Mouse (Mus musculus) limb, embryonic 10.5 days (tissue): ENCODE data around the gene Pex1. TPM values are rescaled to one million over a fixed set of nuclear protein-coding genes. Genes with fewer than 3 reads are reported as not detected.
A peak's percentile ranks its signal among the peaks of the same experiment; 100 is the strongest.

Experiments used
- DNase-seq: peaks from one replicate; pipeline ENCODE4 v3.0.0-alpha.2; 2017; ENCODE audit warnings: low spot score
- H3K27ac ChIP-seq: fragments of 300-500 bp; sonication (generic); 2 replicates; pipeline ENCODE4 v1.5.1; 2016; ENCODE audit warnings: mild to moderate bottlenecking
- H3K27me3 ChIP-seq: fragments of 300-500 bp; sonication (generic); 2 replicates; pipeline ENCODE4 v1.6.1; 2016; ENCODE audit warnings: low read depth, mild to moderate bottlenecking; ENCODE audit not compliant: poor library complexity, severe bottlenecking
- H3K36me3 ChIP-seq: fragments of 300-500 bp; sonication (generic); 2 replicates; pipeline ENCODE4 v1.6.1; 2016; ENCODE audit warnings: mild to moderate bottlenecking, moderate library complexity
- H3K4me1 ChIP-seq: fragments of 300-500 bp; sonication (generic); 2 replicates; pipeline ENCODE4 v1.6.1; 2016
- H3K4me3 ChIP-seq: fragments of 300-500 bp; sonication (generic); 2 replicates; pipeline ENCODE4 v1.5.1; 2016; ENCODE audit warnings: mild to moderate bottlenecking, moderate library complexity
- H3K9me3 ChIP-seq: fragments of 300-500 bp; sonication (generic); replicated peaks from 2 replicates; pipeline ENCODE4 v1.6.1; 2016; ENCODE audit warnings: mild to moderate bottlenecking
- WGBS: fragments of 180-500 bp; shearing (Covaris S2); methylation state at CpG from one replicate; pipeline ENCODE4 v1.1.7; 2016; 5-methylcytosine and 5-hydroxymethylcytosine counted together
- polyA plus RNA-seq: library from polyadenylated mRNA; unstranded; fragments of >200 nt; fragmentation: Nextera tagmentation; extraction: Ambion mirVana; gene quantifications from 2 replicates; pipeline ENCODE4 v1.2.1, GENCODE M21; 2016

The Pex1 gene
- 14.6 and 17.2 TPM in 2 replicates for polyA plus RNA-seq

DNA sequence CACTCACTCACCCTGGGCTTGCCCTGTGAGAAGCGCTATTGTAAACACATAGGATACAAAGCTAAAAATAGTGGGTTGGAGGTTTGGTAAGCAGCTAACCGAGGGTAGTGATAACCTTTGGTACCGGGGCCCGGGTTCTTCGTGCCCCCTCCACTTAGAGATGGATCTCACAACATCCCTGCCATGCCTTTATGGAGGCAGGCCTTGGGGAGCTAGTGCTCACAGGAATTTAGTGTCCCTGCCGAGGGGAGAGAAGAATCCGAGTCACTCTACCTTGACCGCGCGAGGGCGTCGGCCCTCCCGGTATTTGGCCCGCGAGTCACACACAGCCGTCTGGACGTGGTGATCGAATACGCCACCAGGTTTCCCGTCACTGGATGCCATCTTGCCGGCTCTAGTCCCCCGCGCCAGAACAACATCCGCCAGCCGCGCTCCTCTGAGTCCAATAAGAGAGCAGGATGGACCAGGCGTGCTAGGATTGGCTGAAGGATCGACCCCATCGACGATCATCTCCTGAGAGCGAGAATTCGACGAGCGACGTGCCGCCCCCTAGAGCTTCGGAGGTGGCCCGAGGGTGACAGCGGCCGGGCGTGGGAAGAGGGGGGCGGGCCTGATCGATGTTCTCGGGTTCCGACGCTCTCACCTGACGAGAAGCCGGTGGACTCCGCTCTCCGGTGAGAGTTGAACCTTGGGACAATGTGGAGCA is at the start of gene Pex1:
TSS of gene Pex1 (plus strand) at position 374 of the 706 bp plus-strand sequence.
- H3K9me3 ChIP-seq: no peaks in the 10 kb centered on the region
- peak within 1 kb of the TSS; percentile 84 for H3K4me3 ChIP-seq
- peaks cover 15% of the 10 kb centered on the region for H3K4me1 ChIP-seq
- peak within 1 kb of the TSS; percentile 87 for H3K27ac ChIP-seq
- peaks cover 20% of the 10 kb centered on the region for H3K36me3 ChIP-seq
- under 1% methylated on average over 50 of the region's 50 CpGs for WGBS
- DNase-seq: peak; percentile 95
- H3K27me3 ChIP-seq: no peaks in the 10 kb centered on the region

DNA sequence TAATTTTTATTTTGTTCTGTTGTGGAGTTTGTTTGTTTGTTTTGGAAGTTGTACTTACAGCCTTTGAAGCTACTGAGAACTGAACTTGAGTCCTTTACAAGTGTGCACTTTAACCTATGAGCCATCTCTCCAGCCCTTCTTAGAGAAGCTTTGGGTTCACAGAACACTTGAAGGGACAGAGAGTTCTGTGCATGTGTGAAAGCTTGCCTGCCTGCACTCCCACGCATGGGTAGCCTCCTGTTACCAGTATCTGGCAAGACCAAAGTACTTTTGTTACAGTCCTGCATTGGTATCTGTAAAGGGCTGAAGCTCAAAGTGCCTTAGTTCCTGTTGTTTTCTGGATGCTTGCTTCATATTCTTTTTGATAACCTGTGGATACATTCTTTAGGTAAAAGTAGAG is 49.6 kb upstream of the Pex1 start:
- no peak for DNase-seq
- Histone ChIP-seq H3K36me3 (peaks cover 28% of the 10 kb centered on the region), H3K27me3 (no peaks in the 10 kb centered on the region), H3K4me3 (no peak overlapping the region), H3K9me3 (no peaks in the 10 kb centered on the region), H3K4me1 (peaks cover 16% of the 10 kb centered on the region), H3K27ac (no peak overlapping the region)
- 91% methylated on average over 1 of the region's 1 CpGs for WGBS

DNA sequence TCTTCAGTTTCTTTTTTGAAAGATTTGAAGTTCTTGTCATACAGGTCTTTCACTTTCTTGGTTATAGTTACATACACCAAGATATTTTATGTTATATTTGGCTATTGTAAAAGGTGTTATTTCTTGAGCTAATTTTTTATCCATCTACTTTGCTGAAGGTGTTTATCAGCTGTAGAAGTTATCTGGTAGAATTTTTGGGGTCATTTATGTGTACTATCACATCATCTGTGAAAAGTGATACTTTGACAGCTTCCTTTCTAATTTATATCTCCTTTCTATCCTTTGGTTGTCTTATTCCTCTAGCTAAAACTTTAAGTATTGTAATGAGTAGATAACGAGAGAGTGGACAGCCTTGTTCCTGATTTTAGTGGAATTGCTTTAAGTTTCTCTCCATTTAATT is 44.4 kb upstream of the Pex1 start:
- Histone ChIP-seq H3K9me3 (no peaks in the 10 kb centered on the region), H3K27ac (no peak overlapping the region), H3K4me1 (no peaks in the 10 kb centered on the region), H3K36me3 (peaks cover 41% of the 10 kb centered on the region), H3K27me3 (no peaks in the 10 kb centered on the region), H3K4me3 (no peak overlapping the region)
- no peak for DNase-seq
- WGBS: 94% methylated on average over 1 of the region's 1 CpGs

DNA sequence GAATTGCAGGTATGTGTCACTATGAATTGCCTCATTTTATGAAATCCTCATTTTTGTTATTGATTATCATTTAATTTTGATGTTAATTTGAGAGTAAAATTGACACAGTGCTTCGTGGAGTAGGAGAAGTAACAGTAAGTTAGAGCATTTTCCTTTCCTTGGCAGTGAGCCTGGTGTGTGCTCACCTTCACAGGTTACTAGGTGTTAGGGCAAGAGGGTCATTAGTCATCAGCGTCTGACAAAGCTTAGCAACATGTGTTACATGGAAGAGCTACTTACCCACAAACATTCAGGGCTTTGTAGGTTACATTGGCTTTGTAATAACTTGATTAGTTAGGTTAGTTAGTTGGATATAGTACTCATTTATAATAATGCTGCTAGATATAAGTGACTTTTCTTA is 41.7 kb upstream of the Pex1 start:
- H3K27me3 ChIP-seq: no peaks in the 10 kb centered on the region
- 91% methylated on average over 2 of the region's 2 CpGs for WGBS
- no peak overlapping the region for H3K27ac ChIP-seq
- H3K4me1 ChIP-seq: no peaks in the 10 kb centered on the region
- H3K9me3 ChIP-seq: no peaks in the 10 kb centered on the region
- H3K36me3 ChIP-seq: peaks cover 49% of the 10 kb centered on the region
- no peak overlapping the region for H3K4me3 ChIP-seq
- DNase-seq: no peak

DNA sequence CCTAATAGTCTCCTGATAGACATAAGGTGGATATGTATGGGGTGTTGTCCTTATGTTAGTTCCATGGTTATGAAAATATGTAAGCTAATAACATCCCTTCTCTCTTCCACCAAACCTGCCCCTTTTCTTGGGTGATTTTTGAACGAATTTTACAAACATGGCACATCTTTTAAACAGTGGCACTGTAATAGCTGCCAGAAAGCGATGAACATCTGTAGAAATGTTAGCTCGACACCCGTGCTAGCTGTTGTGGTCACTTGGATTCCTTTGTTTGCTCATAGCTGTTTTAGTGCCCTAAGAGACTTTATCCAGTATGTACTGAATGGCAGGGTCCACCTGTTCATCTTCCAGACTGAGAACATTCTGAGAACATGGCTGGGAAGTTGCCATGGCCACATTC is 24.6 kb upstream of the Pex1 start, which contains the start of gene 1700109H08Rik:
TSS of gene 1700109H08Rik (plus strand) at position 301 of the 400 bp plus-strand sequence.
- H3K9me3 ChIP-seq: no peaks in the 10 kb centered on the region
- peaks cover 100% of the 10 kb centered on the region for H3K36me3 ChIP-seq
- no peak for DNase-seq
- no peak within 1 kb of the TSS for H3K4me3 ChIP-seq
- WGBS: 94% methylated on average over 4 of the region's 4 CpGs
- no peak within 1 kb of the TSS for H3K27ac ChIP-seq
- H3K27me3 ChIP-seq: no peaks in the 10 kb centered on the region
- no peaks in the 10 kb centered on the region for H3K4me1 ChIP-seq

DNA sequence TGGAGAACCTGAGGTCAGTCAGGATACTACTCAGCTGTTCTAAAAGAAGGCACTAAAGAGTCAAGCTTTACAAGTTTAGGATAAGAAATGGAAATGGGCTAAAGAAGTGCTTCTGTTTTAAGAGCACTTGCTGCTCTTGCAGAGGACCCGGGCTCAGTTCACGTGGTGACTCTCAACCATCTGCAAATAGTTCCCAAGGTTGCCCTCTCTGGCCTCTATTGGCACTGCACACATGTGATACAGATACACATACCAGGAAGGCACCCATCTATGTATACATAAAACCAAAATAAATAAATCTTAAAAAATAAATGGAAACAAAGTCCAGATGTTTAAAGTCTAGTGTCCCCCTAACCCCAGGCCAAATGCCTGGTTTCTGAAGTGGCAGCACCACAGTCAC is 21.0 kb upstream of the Pex1 start:
- Histone ChIP-seq H3K27me3 (no peaks in the 10 kb centered on the region), H3K4me1 (no peaks in the 10 kb centered on the region), H3K27ac (no peak overlapping the region), H3K9me3 (no peaks in the 10 kb centered on the region), H3K4me3 (no peak overlapping the region), H3K36me3 (peaks cover 100% of the 10 kb centered on the region)
- no peak for DNase-seq
- WGBS: 91% methylated on average over 2 of the region's 2 CpGs

DNA sequence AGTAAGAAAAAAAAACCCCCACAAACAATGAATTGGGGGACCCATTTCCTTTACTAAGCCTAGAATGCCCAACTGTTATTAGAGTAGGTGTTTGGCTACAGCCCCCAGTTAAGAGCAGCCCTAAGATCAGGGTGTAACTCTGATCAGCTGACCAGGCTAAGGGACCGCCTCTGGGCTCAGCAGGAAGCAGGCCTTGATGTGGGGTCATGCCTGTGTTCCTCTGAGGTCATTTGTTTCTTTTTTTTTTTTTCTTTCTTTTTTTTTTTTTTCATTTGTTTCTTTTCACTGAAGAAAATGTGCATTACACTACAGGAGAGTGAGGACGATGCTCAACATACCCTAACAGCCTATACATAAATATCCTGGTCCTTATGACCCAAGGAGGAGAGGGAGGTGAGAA is 17.9 kb upstream of the Pex1 start:
- WGBS: 93% methylated on average over 2 of the region's 2 CpGs
- peaks cover 100% of the 10 kb centered on the region for H3K36me3 ChIP-seq

DNA sequence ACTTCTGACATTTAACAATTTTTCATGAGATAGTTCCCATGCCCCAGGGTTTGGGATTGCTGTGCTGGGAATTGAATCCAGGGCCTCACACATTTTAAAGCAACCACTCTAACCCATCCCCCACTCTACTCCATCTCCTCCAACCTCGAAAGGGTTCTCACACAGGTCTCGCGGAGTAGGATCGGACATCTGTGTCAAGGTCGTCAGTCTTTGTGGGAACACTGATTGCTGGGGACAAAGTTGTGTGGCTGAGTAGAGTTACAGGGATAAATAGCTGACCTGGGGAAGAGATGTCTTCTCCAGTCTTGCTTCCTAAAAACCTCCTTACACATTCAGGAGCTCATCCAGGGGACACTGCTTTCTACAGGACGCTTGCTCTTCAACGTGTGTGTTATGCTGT is 16.8 kb upstream of the Pex1 start:
- Histone ChIP-seq H3K4me1 (no peaks in the 10 kb centered on the region), H3K27ac (no peak overlapping the region), H3K4me3 (no peak overlapping the region), H3K9me3 (no peaks in the 10 kb centered on the region), H3K36me3 (peaks cover 100% of the 10 kb centered on the region), H3K27me3 (no peaks in the 10 kb centered on the region)
- 94% methylated on average over 7 of the region's 7 CpGs for WGBS
- no peak for DNase-seq

More for the DNA sequence above, 17.9 kb upstream of the Pex1 start:
- H3K4me3 ChIP-seq: no peak overlapping the region
- no peaks in the 10 kb centered on the region for H3K4me1 ChIP-seq
- H3K9me3 ChIP-seq: no peaks in the 10 kb centered on the region
- H3K27ac ChIP-seq: no peak overlapping the region
- DNase-seq: no peak
- H3K27me3 ChIP-seq: no peaks in the 10 kb centered on the region

DNA sequence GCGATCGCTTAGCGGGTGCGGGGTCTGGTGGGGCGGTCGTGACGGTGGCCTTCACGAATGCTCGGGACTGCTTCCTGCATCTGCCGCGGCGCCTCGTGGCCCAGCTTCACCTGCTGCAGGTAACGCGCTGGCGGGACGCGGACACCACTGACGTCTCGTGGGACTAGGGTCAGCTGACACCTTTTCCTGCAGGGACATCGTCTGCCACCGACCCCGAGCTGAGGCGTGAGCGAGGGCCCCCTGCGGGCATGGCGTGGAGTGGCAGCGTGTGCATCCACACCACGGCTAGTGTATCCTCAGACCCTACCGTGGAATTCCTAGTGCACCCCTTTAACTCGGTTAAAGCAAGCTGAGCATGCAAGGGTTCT is 517 bp downstream of the Pex1 start, which contains the start of gene Rbm48:
TSS of gene Rbm48 (minus strand) at position 187 of the 368 bp plus-strand sequence.
- DNase-seq: peak; percentile 85
- Histone ChIP-seq H3K9me3 (no peaks in the 10 kb centered on the region), H3K4me1 (peaks cover 15% of the 10 kb centered on the region), H3K27ac (peak within 1 kb of the TSS; percentile 87), H3K36me3 (peaks cover 15% of the 10 kb centered on the region), H3K27me3 (no peaks in the 10 kb centered on the region), H3K4me3 (peak within 1 kb of the TSS; percentile 84)
- WGBS: under 1% methylated on average over 31 of the region's 31 CpGs

DNA sequence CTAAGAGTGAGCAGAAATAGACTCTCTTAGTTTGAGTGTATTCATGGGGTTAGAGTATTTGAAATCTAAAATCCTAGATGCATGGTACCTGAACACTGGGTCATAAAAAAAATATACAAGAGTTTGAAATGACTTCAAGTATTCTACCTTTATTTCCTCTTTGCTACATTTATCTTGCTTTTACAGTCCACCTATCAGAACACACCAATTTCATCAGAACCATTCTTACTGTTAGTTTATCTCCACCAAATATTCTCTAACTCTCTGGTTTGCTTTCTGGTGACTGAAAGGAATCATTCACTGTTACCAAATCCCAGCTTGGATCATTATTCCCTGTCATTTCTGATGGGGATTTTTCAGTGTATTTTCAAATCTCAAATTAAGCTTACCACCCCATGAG is 1.3 kb downstream of the Pex1 start:
- Histone ChIP-seq H3K27ac (no peak overlapping the region), H3K36me3 (peaks cover 7% of the 10 kb centered on the region)

DNA sequence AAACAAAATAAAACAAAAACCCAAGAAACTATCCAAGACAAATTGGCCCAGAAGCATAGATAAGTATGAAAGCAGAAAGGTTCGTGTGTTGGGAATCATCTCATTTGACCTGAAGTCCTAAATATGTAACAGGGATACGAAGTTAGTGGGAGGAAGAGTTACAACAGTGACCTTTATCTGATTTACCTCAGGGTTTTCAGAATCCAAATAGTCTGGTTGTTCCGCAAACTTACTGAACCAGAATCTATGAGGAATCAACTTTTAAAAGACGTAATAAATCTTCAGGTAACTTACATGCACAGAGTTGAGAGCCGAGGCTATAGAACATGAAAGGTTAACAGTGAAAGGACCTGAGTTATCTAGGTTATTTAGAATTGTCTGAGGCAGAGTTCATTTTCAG is 2.9 kb downstream of the Pex1 start:
- 90% methylated on average over 5 of the region's 5 CpGs for WGBS
- no peak for DNase-seq

More for the DNA sequence above, 1.3 kb downstream of the Pex1 start:
- no peaks in the 10 kb centered on the region for H3K27me3 ChIP-seq
- H3K4me1 ChIP-seq: peaks cover 15% of the 10 kb centered on the region
- peak overlapping the region; percentile 84 for H3K4me3 ChIP-seq
- DNase-seq: no peak
- H3K9me3 ChIP-seq: no peaks in the 10 kb centered on the region

DNA sequence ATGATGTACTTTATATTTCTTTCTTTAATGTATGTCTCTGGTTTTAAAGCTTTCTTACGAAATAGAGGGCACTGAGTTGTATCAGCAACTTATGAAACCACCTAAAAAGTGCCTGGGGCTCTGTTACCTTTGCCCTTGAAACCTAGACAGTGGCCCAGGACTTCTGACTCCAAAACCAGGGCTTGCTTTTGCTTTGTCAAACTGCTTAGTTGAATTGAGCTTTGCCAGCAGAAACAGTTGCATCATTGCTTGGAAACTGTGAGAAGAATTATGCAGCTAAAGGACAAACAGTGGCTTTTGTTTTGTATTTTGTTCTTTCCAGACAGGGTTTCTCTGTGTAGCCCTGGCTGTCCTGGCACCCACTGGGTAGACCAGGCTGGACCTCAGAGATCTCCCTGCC is 4.4 kb downstream of the Pex1 start:
- 81% methylated on average over 1 of the region's 1 CpGs for WGBS
- Histone ChIP-seq H3K4me1 (peaks cover 8% of the 10 kb centered on the region), H3K9me3 (no peaks in the 10 kb centered on the region), H3K27me3 (no peaks in the 10 kb centered on the region), H3K36me3 (peaks cover 7% of the 10 kb centered on the region), H3K4me3 (no peak overlapping the region), H3K27ac (no peak overlapping the region)
- DNase-seq: no peak

More for the DNA sequence above, 2.9 kb downstream of the Pex1 start:
- no peaks in the 10 kb centered on the region for H3K27me3 ChIP-seq
- no peak overlapping the region for H3K27ac ChIP-seq
- H3K4me1 ChIP-seq: peaks cover 15% of the 10 kb centered on the region
- no peaks in the 10 kb centered on the region for H3K9me3 ChIP-seq
- no peak overlapping the region for H3K4me3 ChIP-seq
- peaks cover 5% of the 10 kb centered on the region; the same call in 1 of the 2 replicates for H3K36me3 ChIP-seq

DNA sequence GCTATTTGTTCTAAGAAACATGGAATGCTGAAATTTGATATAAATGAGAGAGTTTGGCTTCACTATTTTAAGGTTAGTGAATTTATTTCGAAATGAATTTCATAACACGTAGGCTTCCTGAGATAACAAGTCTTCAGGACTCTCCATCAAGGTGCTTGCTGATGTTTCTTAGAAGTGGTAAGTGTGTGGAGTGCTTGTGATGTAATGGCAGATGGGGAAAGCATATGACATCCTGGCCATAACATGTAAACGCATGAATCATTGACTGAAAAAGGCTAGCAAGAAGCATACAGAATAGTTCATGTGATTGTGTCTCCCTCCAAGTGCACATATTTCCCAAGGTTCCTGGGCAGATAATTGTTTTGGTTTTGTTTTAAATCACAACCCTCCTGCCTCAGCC is 4.9 kb downstream of the Pex1 start:
- Histone ChIP-seq H3K4me3 (no peak overlapping the region), H3K9me3 (no peaks in the 10 kb centered on the region), H3K27me3 (no peaks in the 10 kb centered on the region), H3K4me1 (peaks cover 6% of the 10 kb centered on the region; the same call in 1 of the 2 replicates), H3K36me3 (peaks cover 12% of the 10 kb centered on the region), H3K27ac (no peak overlapping the region)
- 94% methylated on average over 3 of the region's 3 CpGs for WGBS
- DNase-seq: no peak
